Mouse (Mus musculus) spleen, adult 2 months (tissue): ENCODE measurements around the gene Tubb4b.

Experiments
- CTCF ChIP-seq: fragments of 200-500 bp; IDR thresholded peaks from 2 replicates; pipeline ENCODE4 v1.5.1; 2011; ENCODE audit warnings: mild to moderate bottlenecking, inconsistent platforms; ENCODE audit not compliant: insufficient read depth, insufficient read length, insufficient replicate concordance; ENCODE audit errors: extremely low read depth
- POLR2A ChIP-seq: fragments of 200-500 bp; IDR thresholded peaks from 2 replicates; pipeline ENCODE4 v1.6.1; 2011; ENCODE audit warnings: low read depth, low read length, inconsistent platforms

- no peak for TF ChIP-seq CTCF
- TF ChIP-seq POLR2A: no peak
Measured at GRCm38 (mm10) chr2:25180973-25181890, 43.3 kb downstream of the Tubb4b start.
